Mouse (Mus musculus) lung, postnatal 0 days (tissue): ENCODE results near the gene Cfap61. TPM values are rescaled to one million over a fixed set of nuclear protein-coding genes. Genes with fewer than 3 reads are reported as not detected.

ENCODE experiments used
- ATAC-seq: fragments of 200-750 bp; cut with Nextera tagmentation; 2 replicates; pipeline ENCODE4 v1.8.0; 2017; ENCODE audit warnings: moderate library complexity
- DNase-seq: peaks from one replicate; pipeline ENCODE4 v3.0.0-alpha.2; 2016; ENCODE audit warnings: low spot score
- H3K27ac ChIP-seq: fragments of 300-500 bp; sonication (generic); 2 replicates; pipeline ENCODE4 v1.5.1; 2014; ENCODE audit warnings: antibody characterized with exemption, mild to moderate bottlenecking, low read length, mixed read lengths
- H3K27me3 ChIP-seq: fragments of 300-500 bp; sonication (generic); replicated peaks from 2 replicates; pipeline ENCODE4 v1.6.1; 2014; ENCODE audit warnings: low read length, mixed read lengths; ENCODE audit not compliant: insufficient read depth
- H3K36me3 ChIP-seq: fragments of 300-500 bp; sonication (generic); 2 replicates; pipeline ENCODE4 v1.6.1; 2014; ENCODE audit warnings: low read length, mixed read lengths; ENCODE audit not compliant: insufficient read depth
- H3K4me1 ChIP-seq: fragments of 300-500 bp; sonication (generic); 2 replicates; pipeline ENCODE4 v1.6.1; 2014; ENCODE audit warnings: antibody characterized with exemption, low read depth, low read length, mixed read lengths; ENCODE audit not compliant: insufficient read depth
- H3K4me2 ChIP-seq: fragments of 300-500 bp; sonication (generic); replicated peaks from 2 replicates; pipeline ENCODE4 v1.6.1; 2014; ENCODE audit warnings: low read depth, mild to moderate bottlenecking, low read length, moderate library complexity, mixed read lengths
- H3K4me3 ChIP-seq: fragments of 300-500 bp; sonication (generic); 2 replicates; pipeline ENCODE4 v1.5.1; 2014; ENCODE audit warnings: low read depth, low read length
- H3K9ac ChIP-seq: fragments of 300-500 bp; sonication (generic); replicated peaks from 2 replicates; pipeline ENCODE4 v1.6.1; 2014; ENCODE audit warnings: low read depth, mild to moderate bottlenecking
- H3K9me3 ChIP-seq: fragments of 300-500 bp; sonication (generic); 2 replicates; pipeline ENCODE4 v1.6.1; 2016; ENCODE audit warnings: low read length, mixed read lengths
- CTCF ChIP-seq: IDR thresholded peaks from 2 replicates; pipeline ENCODE4 v1.5.1; 2016; ENCODE audit warnings: antibody characterized with exemption, mild to moderate bottlenecking
- EP300 ChIP-seq: IDR thresholded peaks from 2 replicates; pipeline ENCODE4 v1.6.1; 2016; ENCODE audit warnings: antibody characterized with exemption, mild to moderate bottlenecking, control low read depth
- WGBS: fragments of 180-500 bp; shearing (Covaris S2); extraction: QIAGEN DNeasy Blood & Tissue Kit; methylation state at CpG from one replicate; pipeline ENCODE4 v1.1.7; 2014; 5-methylcytosine and 5-hydroxymethylcytosine counted together
- polyA plus RNA-seq: library from polyadenylated mRNA; unstranded; fragments of >200 nt; fragmentation: Nextera tagmentation; extraction: Ambion mirVana; gene quantifications from 2 replicates; pipeline ENCODE4 v1.2.1, GENCODE M21; 2015

Cfap61 gene
- polyA plus RNA-seq, 1 experiment from 2014 or later: 4.9 TPM

DNA sequence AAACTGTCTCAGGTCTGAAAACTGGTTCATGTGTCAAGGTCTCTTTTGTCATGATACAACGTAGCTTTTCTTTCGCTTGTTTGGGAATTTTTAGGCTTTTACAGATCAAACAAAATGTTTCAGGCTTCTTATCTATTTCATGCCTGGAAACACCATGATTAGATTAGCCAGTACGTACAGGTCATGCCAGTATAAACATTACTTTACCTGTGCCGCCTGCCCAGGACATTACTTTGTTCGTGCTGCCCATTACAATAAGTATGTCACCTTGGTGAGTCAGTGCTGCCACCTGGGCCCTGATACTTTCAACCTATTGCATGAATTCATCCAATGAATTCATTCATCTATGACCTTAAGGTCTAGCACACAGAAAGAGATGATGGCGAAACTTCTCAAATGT is 88.3 kb downstream of the Cfap61 start:
- no peak overlapping the region for H3K4me2 ChIP-seq
- no peaks in the 10 kb centered on the region for H3K4me1 ChIP-seq
- no peak overlapping the region for H3K4me3 ChIP-seq
- TF ChIP-seq EP300 (no peak), CTCF (no peak)
- H3K36me3 ChIP-seq: no peaks in the 10 kb centered on the region
- H3K27ac ChIP-seq: no peak overlapping the region
- no peaks in the 10 kb centered on the region for H3K9me3 ChIP-seq
- no peak for ATAC-seq
- DNase-seq: no peak
- 54% methylated on average over 6 of the region's 6 CpGs for WGBS
- no peak overlapping the region for H3K9ac ChIP-seq
- no peaks in the 10 kb centered on the region for H3K27me3 ChIP-seq

DNA sequence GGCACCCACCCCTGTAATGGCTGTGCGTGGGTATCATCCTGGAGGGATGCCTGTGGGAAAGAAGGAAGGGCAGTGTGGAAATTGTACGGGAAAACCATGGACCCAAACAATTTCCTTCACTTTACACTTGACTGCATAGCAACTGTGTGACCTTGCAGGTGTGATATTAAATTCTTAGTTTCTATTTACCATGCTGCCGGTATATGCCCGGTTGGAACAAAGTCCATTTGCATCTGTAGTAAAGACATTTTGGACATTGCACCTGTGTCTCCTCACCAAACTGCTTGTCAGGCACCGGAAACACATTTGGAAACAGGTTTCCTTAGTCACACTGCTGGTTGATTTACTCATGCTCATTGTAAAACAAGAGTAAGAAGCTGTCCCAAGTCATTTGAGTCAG is 109.1 kb downstream of the Cfap61 start:
- no peak for DNase-seq
- no peak overlapping the region for H3K4me3 ChIP-seq
- H3K4me1 ChIP-seq: no peaks in the 10 kb centered on the region
- H3K27ac ChIP-seq: no peak overlapping the region
- H3K27me3 ChIP-seq: no peaks in the 10 kb centered on the region
- no peaks in the 10 kb centered on the region for H3K36me3 ChIP-seq
- H3K4me2 ChIP-seq: no peak overlapping the region
- WGBS: 90% methylated on average over 5 of the region's 5 CpGs
- no peak for ATAC-seq
- H3K9ac ChIP-seq: no peak overlapping the region
- TF ChIP-seq EP300 (no peak), CTCF (no peak)
- no peaks in the 10 kb centered on the region for H3K9me3 ChIP-seq

DNA sequence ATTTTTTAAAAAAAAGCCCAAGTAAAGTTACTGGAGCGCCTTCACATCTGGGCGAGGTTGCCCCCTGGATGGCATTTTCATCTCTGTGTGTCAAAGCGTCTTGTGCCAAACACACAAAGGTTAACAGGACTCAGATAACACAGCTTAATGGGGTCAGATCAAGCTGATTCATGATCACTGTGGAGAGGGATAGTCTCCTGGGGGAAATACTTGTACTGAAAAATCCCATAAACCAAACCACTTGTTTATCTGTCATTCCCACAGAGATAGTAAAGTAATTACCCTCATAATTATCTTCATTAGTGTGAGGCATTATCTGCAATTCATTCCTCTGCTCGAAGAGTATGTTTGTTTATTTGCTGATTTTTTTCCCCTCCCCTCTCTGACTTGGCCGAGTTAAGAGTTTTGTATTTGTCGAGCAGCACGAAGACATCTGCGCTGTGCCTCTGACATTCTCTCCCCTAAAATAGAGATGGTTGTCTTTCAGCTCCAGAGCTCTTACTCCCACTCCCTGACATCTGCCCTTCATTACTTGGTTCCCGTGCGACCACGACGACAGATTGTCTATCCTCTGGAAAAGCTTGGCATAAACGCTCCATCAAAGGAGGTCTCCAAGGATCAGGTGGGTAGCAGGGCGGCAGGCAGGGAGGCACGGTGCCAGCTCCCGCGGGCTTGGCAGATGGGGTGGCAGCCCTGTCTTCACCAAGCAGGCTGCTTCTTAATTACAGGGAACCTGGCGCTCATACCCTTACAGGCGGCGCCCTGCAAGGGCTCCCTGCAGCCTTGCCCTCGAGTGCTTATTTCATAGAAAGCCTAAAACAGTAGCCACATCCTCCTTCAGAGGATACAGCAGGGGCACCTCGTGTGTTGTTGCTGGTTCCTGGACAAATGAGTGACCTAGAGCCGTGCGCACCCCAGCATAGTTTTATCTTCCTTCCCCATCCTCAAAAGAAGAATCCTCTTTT is 110.6 kb downstream of the Cfap61 start:
- H3K4me3 ChIP-seq: no peak overlapping the region
- H3K27me3 ChIP-seq: no peaks in the 10 kb centered on the region
- 33% methylated on average over 24 of the region's 24 CpGs for WGBS
- no peaks in the 10 kb centered on the region for H3K9me3 ChIP-seq
- H3K36me3 ChIP-seq: no peaks in the 10 kb centered on the region
- ATAC-seq (no peak), DNase-seq (no peak)
- no peak overlapping the region for H3K4me2 ChIP-seq
- TF ChIP-seq CTCF: no peak
- TF ChIP-seq EP300: no peak
- H3K9ac ChIP-seq: no peak overlapping the region
- H3K4me1 ChIP-seq: no peaks in the 10 kb centered on the region
- no peak overlapping the region for H3K27ac ChIP-seq

DNA sequence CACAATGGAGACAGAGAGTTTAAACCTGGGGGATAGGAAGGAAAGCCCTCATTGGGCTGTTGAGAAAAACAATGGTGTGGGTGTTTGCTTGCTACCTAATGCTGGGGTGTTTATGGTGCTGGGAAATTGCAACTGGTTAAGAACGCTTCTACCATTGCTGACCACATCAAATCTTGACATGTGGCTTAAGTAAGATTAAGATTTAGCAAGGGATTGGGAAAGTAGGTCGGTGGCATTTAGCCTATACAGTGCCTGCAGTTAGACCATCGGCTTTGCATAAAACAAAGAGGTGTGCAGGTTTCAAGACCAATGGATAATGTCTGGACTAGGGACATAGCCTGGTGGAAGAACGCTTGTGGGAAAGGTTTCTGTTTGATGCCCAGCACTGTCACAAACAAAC is 113.1 kb downstream of the Cfap61 start:
- DNase-seq (no peak), ATAC-seq (no peak)
- H3K4me2 ChIP-seq: no peak overlapping the region
- no peak overlapping the region for H3K4me3 ChIP-seq
- H3K27ac ChIP-seq: no peak overlapping the region
- no peaks in the 10 kb centered on the region for H3K4me1 ChIP-seq
- H3K36me3 ChIP-seq: no peaks in the 10 kb centered on the region
- no peak for TF ChIP-seq CTCF
- no peak for TF ChIP-seq EP300
- no peak overlapping the region for H3K9ac ChIP-seq
- H3K9me3 ChIP-seq: no peaks in the 10 kb centered on the region
- 83% methylated on average over 4 of the region's 4 CpGs for WGBS
- no peaks in the 10 kb centered on the region for H3K27me3 ChIP-seq

DNA sequence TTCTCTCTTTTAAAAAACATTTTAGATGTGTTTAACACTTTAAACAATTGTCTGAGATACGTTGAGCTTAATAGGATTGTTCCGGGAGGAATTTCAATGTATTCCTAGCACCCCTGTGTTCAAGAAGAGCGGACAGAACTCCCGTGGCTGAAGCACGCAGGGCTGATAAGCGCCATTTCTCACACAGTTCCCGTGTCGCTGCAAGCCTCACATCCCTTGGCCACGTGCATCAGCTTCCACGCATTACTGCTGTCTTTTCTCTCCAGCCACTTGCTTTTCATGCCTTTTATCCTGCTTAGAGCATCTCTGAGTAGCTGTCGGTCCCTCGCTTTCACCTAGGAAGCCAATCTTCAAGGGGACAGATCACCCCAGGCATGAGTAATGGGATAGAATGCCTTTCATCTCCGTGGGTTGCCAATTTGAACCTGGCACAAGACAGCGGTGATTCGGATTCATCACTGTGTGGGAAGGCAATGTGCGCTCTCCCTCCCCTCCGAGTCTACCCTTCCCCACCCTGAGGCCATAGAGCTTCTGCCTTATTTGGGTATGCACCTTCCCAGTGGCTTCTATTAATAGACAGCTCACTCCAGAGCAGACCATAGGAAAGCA is 113.7 kb downstream of the Cfap61 start:
- Histone ChIP-seq H3K27ac (no peak overlapping the region), H3K27me3 (no peaks in the 10 kb centered on the region), H3K9ac (no peak overlapping the region), H3K36me3 (no peaks in the 10 kb centered on the region), H3K4me1 (no peaks in the 10 kb centered on the region), H3K9me3 (no peaks in the 10 kb centered on the region), H3K4me2 (no peak overlapping the region), H3K4me3 (no peak overlapping the region)
- WGBS: 61% methylated on average over 17 of the region's 17 CpGs
- TF ChIP-seq CTCF (no peak), EP300 (no peak)
- ATAC-seq: no peak
- DNase-seq: no peak

DNA sequence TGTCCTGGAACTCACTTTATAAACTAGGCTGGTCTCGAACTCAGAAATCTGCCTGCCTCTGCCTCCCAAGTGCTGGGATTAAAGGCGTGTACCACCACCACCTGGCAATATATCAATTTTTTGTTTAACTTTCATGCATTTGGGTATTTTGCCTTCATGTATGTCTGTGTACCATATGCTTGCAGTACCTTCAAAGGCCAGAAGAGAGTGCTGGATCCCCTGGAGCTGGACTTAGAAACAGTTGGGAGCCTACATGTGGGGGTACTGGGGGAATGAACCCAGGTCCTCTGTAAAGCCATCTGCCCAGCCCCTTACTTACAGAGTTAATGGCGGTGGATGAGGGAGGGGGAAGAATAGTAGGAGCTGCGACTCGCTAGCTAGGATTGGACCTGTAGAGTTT is 114.8 kb downstream of the Cfap61 start:
- Histone ChIP-seq H3K4me3 (no peak overlapping the region), H3K9me3 (no peaks in the 10 kb centered on the region), H3K36me3 (no peaks in the 10 kb centered on the region), H3K27me3 (no peaks in the 10 kb centered on the region), H3K4me1 (no peaks in the 10 kb centered on the region), H3K27ac (no peak overlapping the region), H3K4me2 (no peak overlapping the region), H3K9ac (no peak overlapping the region)
- no peak for TF ChIP-seq CTCF
- TF ChIP-seq EP300: no peak
- ATAC-seq (no peak), DNase-seq (no peak)
- 77% methylated on average over 5 of the region's 5 CpGs for WGBS
